Mouse (Mus musculus) CH12.LX (cell line): Measurements from ENCODE around the gene Zfp105. TPM values are rescaled to one million over a fixed set of nuclear protein-coding genes. Genes with fewer than 3 reads are reported as not detected.

ENCODE experiments used
- DNase-seq: peaks from one replicate; pipeline ENCODE4 v3.0.0-alpha.2; 2013; ENCODE audit errors: extremely low read depth
- H3K27ac ChIP-seq: 2 replicates; pipeline ENCODE4 v1.5.1; 2012; ENCODE audit warnings: low read depth, mild to moderate bottlenecking, control low read depth, moderate library complexity; ENCODE audit not compliant: insufficient read depth
- H3K27me3 ChIP-seq: replicated peaks from 2 replicates; pipeline ENCODE3; 2012; ENCODE audit warnings: inconsistent platforms
- H3K36me3 ChIP-seq, 2 experiments: replicated peaks in 1 of 2; 2 replicates each; pipeline versions ENCODE3 to v1.6.1; 2012; ENCODE audit warnings: inconsistent platforms in 1 of 2, low read length in 1 of 2, mild to moderate bottlenecking in 1 of 2, mixed read lengths in 1 of 2, moderate library complexity in 1 of 2; ENCODE audit not compliant: control insufficient read depth in 1 of 2, insufficient read depth in 1 of 2
- H3K4me1 ChIP-seq, 2 experiments: 2 replicates each; pipeline ENCODE4 v1.6.1; 2012; ENCODE audit warnings: inconsistent platforms in 1 of 2, moderate library complexity in 1 of 2; ENCODE audit not compliant: insufficient read depth in 2 of 2, control insufficient read depth in 1 of 2
- H3K4me2 ChIP-seq: 2 replicates; pipeline ENCODE4 v1.6.1; 2012; ENCODE audit warnings: low read depth, mild to moderate bottlenecking, control low read depth; ENCODE audit not compliant: poor library complexity, insufficient read depth, severe bottlenecking
- H3K4me3 ChIP-seq, 3 experiments: fragments of 150-350 bp in 1 of 3; sonication (generic) in 1 of 3; replicated peaks in 1 of 3; 2 replicates each; pipeline versions ENCODE3 to v1.5.1; 2011 to 2012; ENCODE audit warnings: low read depth in 2 of 3, low read length in 2 of 3, mild to moderate bottlenecking in 2 of 3, moderate library complexity in 2 of 3, control low read depth in 1 of 3, improper control_type of control experiment in 1 of 3, inconsistent platforms in 1 of 3, mixed read lengths in 1 of 3; ENCODE audit not compliant: poor library complexity in 1 of 3
- H3K79me2 ChIP-seq: replicated peaks from 2 replicates; pipeline ENCODE4 v1.6.1; 2012; ENCODE audit warnings: mild to moderate bottlenecking, moderate library complexity; ENCODE audit not compliant: control insufficient read depth, poor library complexity, insufficient read depth, severe bottlenecking; ENCODE audit errors: extremely low read depth
- H3K9ac ChIP-seq: 2 replicates; pipeline ENCODE4 v1.6.1; 2012; ENCODE audit warnings: low read depth, mild to moderate bottlenecking, control low read depth, moderate library complexity; ENCODE audit not compliant: insufficient read depth
- H3K9me3 ChIP-seq: replicated peaks from 2 replicates; pipeline ENCODE3; 2012; ENCODE audit warnings: low read length, inconsistent platforms, mixed read lengths
- CHD1 ChIP-seq: IDR thresholded peaks from 2 replicates; pipeline ENCODE4 v1.6.1; 2012; ENCODE audit warnings: low read depth, low read length, improper control_type of control experiment, inconsistent platforms
- CHD2 ChIP-seq: IDR thresholded peaks from 2 replicates; pipeline ENCODE4 v1.6.1; 2011; ENCODE audit warnings: low read length, improper control_type of control experiment
- E2F4 ChIP-seq: IDR thresholded peaks from 2 replicates; pipeline ENCODE4 v1.6.1; 2011; ENCODE audit warnings: low read depth, low read length, improper control_type of control experiment; ENCODE audit not compliant: insufficient replicate concordance
- ELF1 ChIP-seq: IDR thresholded peaks from 2 replicates; pipeline ENCODE4 v1.6.1; 2014; ENCODE audit warnings: low read depth, mild to moderate bottlenecking, inconsistent platforms, low read length, improper control_type of control experiment
- EP300 ChIP-seq: IDR thresholded peaks from 2 replicates; pipeline ENCODE4 v1.6.1; 2011; ENCODE audit warnings: low read length, improper control_type of control experiment
- ETS1 ChIP-seq: conservative IDR thresholded peaks from 2 replicates; pipeline ENCODE4 v1.6.1; 2012; ENCODE audit warnings: low read depth, mild to moderate bottlenecking, inconsistent platforms, low read length, improper control_type of control experiment, moderate library complexity
- GABPA ChIP-seq: IDR thresholded peaks from 2 replicates; pipeline ENCODE4 v1.6.1; 2012; ENCODE audit warnings: low read depth, low read length, improper control_type of control experiment, inconsistent platforms; ENCODE audit not compliant: insufficient replicate concordance
- HCFC1 ChIP-seq: IDR thresholded peaks from 2 replicates; pipeline ENCODE4 v1.6.1; 2012; ENCODE audit warnings: low read depth, mild to moderate bottlenecking, inconsistent platforms, low read length, improper control_type of control experiment
- JUN ChIP-seq: IDR thresholded peaks from 2 replicates; pipeline ENCODE4 v1.6.1; 2011; ENCODE audit warnings: low read depth, mild to moderate bottlenecking, low read length, improper control_type of control experiment, moderate library complexity; ENCODE audit not compliant: insufficient read depth
- JUND ChIP-seq: conservative IDR thresholded peaks from 2 replicates; pipeline ENCODE4 v1.6.1; 2011; ENCODE audit warnings: low read depth, low read length, improper control_type of control experiment
- MAFK ChIP-seq: IDR thresholded peaks from 2 replicates; pipeline ENCODE4 v1.6.1; 2011; ENCODE audit warnings: low read length, improper control_type of control experiment; ENCODE audit not compliant: insufficient replicate concordance
- MAX ChIP-seq: IDR thresholded peaks from 2 replicates; pipeline ENCODE4 v1.6.1; 2011; ENCODE audit warnings: low read length, improper control_type of control experiment
- MXI1 ChIP-seq: IDR thresholded peaks from 2 replicates; pipeline ENCODE4 v1.6.1; 2011; ENCODE audit warnings: mild to moderate bottlenecking, low read depth, low read length, improper control_type of control experiment
- NELFE ChIP-seq: IDR thresholded peaks from 2 replicates; pipeline ENCODE4 v1.6.1; 2011; ENCODE audit warnings: low read depth, low read length, improper control_type of control experiment
- NRF1 ChIP-seq: IDR thresholded peaks from 2 replicates; pipeline ENCODE4 v1.6.1; 2014; ENCODE audit warnings: low read depth, mild to moderate bottlenecking, inconsistent platforms, low read length, improper control_type of control experiment, moderate library complexity
- PAX5 ChIP-seq: IDR thresholded peaks from 2 replicates; pipeline ENCODE4 v1.6.1; 2012; ENCODE audit warnings: low read length, inconsistent platforms, mixed read lengths
- POLR2A ChIP-seq: IDR thresholded peaks from 2 replicates; pipeline ENCODE4 v1.6.1; 2011; ENCODE audit warnings: low read depth, mild to moderate bottlenecking, improper control_type of control experiment, low read length
- POLR2AphosphoS2 ChIP-seq: IDR thresholded peaks from 2 replicates; pipeline ENCODE4 v1.6.1; 2011; ENCODE audit warnings: low read depth, low read length, improper control_type of control experiment
- RCOR1 ChIP-seq: conservative IDR thresholded peaks from 2 replicates; pipeline ENCODE4 v1.6.1; 2012; ENCODE audit warnings: low read depth, mild to moderate bottlenecking, inconsistent platforms, low read length, improper control_type of control experiment
- SIN3A ChIP-seq: IDR thresholded peaks from 2 replicates; pipeline ENCODE4 v1.6.1; 2012; ENCODE audit warnings: low read length, improper control_type of control experiment, inconsistent platforms
- TCF12 ChIP-seq: IDR thresholded peaks from 2 replicates; pipeline ENCODE4 v1.6.1; 2014; ENCODE audit warnings: low read depth, mild to moderate bottlenecking, inconsistent platforms, low read length, improper control_type of control experiment
- USF1 ChIP-seq: IDR thresholded peaks from 2 replicates; pipeline ENCODE4 v1.6.1; 2014; ENCODE audit warnings: low read depth, mild to moderate bottlenecking, inconsistent platforms, low read length, improper control_type of control experiment
- USF2 ChIP-seq: conservative IDR thresholded peaks from 2 replicates; pipeline ENCODE4 v1.6.1; 2011; ENCODE audit warnings: low read depth, low read length, improper control_type of control experiment
- dilution Hi-C: fragments of 300-500 bp; cut with MboI; formaldehyde crosslinking; loops from 2 replicates; pipeline ENCODE4 v1.14.3; 2020; ENCODE audit warnings: low sequenced_read_pairs; ENCODE audit not compliant: extremely low pct_unique_long_range_greater_than_20kb, extremely low pct_ligation_motif_present
- in situ Hi-C: fragments of 300-500 bp; cut with MboI; formaldehyde crosslinking; loops from 3 replicates; pipeline ENCODE4 v1.14.3; 2019; ENCODE audit warnings: low sequenced_read_pairs, low pct_ligation_motif_present, low pct_unique_long_range_greater_than_20kb, mixed read lengths
- polyA plus RNA-seq: library from polyadenylated mRNA; unstranded; fragments of >175 nt; gene quantifications from 2 replicates; pipeline ENCODE4 v1.2.1, GENCODE M21; 2012; ENCODE audit warnings: low read depth; ENCODE audit not compliant: insufficient read length
- total RNA-seq, 2 experiments: library from RNA; depleted of rRNA; stranded (reverse); fragments of 300-350 nt in 1 of 2; fragments of >200 nt in 1 of 2; gene quantifications; 2 replicates each; pipeline ENCODE4 v1.2.3; 2012 to 2014

Zfp105 gene
- total RNA-seq (2012; rRNA removed) (not detected in 2 replicates), total RNA-seq (2014; rRNA removed) (not detected in 2 replicates), polyA plus RNA-seq (not detected in 2 replicates)

GRCm38 (mm10) chr9:122922936-122923381 is at the start of gene Zfp105:
Zfp105 (plus strand) TSS chr9:122923072.
- no peaks in the 10 kb centered on the region for H3K79me2 ChIP-seq
- DNase-seq = no peak
- H3K9me3 ChIP-seq = peaks cover 2% of the 10 kb centered on the region
- dilution Hi-C loops (no loop called here), in situ Hi-C loops (no loop called here)
- TF ChIP-seq JUN = no peak
- no peak for TF ChIP-seq USF2
- TF ChIP-seq TCF12 = no peak
- no peak for TF ChIP-seq RCOR1
- no peak for TF ChIP-seq CHD1
- TF ChIP-seq PAX5 = no peak
- no peak for TF ChIP-seq HCFC1
- no peak for TF ChIP-seq POLR2AphosphoS2
- no peak for TF ChIP-seq MAX
- TF ChIP-seq JUND = no peak
- TF ChIP-seq GABPA = no peak
- TF ChIP-seq NELFE = no peak
- no peak for TF ChIP-seq USF1
- no peak for TF ChIP-seq MAFK
- TF ChIP-seq CHD2 = no peak
- no peak for TF ChIP-seq EP300
- TF ChIP-seq MXI1 = no peak
- no peak for TF ChIP-seq NRF1
- TF ChIP-seq ELF1 = no peak
- no peaks in the 10 kb centered on the region for H3K4me1 ChIP-seq
- H3K27me3 ChIP-seq = no peaks in the 10 kb centered on the region
- no peak within 1 kb of the TSS for H3K4me2 ChIP-seq
- no peaks in the 10 kb centered on the region for H3K36me3 ChIP-seq
- H3K27ac ChIP-seq = no peak within 1 kb of the TSS
- no peak within 1 kb of the TSS for H3K9ac ChIP-seq
- H3K4me3 ChIP-seq = no peak within 1 kb of the TSS

- Histone ChIP-seq H3K27ac (no peak overlapping the region), H3K4me1 (peaks cover 0 to 13% of the 10 kb centered on the region in 2 experiments; a peak in 1 of 4 replicates), H3K36me3 (no peaks in the 10 kb centered on the region), H3K27me3 (no peaks in the 10 kb centered on the region), H3K79me2 (no peaks in the 10 kb centered on the region), H3K4me2 (no peak overlapping the region), H3K4me3 (no peak overlapping the region), H3K9ac (no peak overlapping the region), H3K9me3 (peaks cover 8% of the 10 kb centered on the region)
- DNase-seq = no peak
- TF ChIP-seq E2F4 (no peak), MAX (no peak), SIN3A (no peak), PAX5 (no peak), ETS1 (no peak), POLR2A (no peak), EP300 (no peak), GABPA (no peak), RCOR1 (no peak)
- dilution Hi-C loops (no loop called here), in situ Hi-C loops (no loop called here)
Observed at GRCm38 (mm10) chr9:122874653-122875052, 48.2 kb upstream of the Zfp105 start.
